Mouse (Mus musculus): Measurements from ENCODE around the gene S100pbp. TPM values are rescaled to one million over a fixed set of nuclear protein-coding genes. Genes with fewer than 3 reads are reported as not detected.

The S100pbp gene
- total RNA-seq, 2 experiments from 2014 or later: 40.5 to 42.1 TPM

DNA sequence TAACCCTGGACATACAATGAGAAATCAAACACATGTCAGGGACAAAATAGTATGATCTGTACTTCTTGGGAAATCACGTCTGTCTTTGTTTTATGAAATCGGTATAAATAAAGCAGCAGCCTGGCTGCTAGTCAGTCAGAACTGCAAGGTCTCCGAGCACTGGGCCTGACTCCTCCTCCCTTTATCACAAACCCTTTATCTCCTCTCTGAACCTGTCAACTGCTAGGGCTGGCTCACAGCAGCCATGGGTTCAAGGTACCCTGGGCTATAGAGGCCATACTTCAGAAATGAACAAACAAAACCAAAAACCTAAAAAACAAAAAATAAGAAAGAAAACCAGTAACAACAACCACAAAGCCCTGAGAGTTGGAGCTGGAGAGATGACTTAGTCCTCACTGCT is 31.0 kb downstream of the S100pbp start:
- intact Hi-C loops (cut with DNase I): no loop called here
- DNase-seq: no peak

DNA sequence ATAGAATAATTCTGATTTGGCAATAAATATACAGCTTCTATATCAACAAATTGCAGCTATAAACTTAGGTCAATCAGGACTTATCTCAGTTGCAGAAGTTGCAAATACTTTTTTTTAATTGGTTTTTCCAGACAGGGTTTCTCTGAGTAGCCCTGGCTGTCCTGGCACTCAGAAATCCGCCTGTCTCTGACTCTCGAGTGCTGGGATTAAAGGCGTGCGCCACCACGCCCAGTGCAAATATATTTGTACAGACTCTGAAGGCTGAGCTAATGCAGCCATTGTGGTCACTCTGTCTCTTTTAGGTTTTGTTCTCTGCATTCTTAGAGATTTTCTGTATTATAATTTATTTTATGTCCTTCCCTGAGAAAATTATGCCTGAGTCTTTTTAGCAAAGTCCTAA is 32.0 kb downstream of the S100pbp start:
- no peak for DNase-seq
- intact Hi-C loops (cut with DNase I): no loop called here

DNA sequence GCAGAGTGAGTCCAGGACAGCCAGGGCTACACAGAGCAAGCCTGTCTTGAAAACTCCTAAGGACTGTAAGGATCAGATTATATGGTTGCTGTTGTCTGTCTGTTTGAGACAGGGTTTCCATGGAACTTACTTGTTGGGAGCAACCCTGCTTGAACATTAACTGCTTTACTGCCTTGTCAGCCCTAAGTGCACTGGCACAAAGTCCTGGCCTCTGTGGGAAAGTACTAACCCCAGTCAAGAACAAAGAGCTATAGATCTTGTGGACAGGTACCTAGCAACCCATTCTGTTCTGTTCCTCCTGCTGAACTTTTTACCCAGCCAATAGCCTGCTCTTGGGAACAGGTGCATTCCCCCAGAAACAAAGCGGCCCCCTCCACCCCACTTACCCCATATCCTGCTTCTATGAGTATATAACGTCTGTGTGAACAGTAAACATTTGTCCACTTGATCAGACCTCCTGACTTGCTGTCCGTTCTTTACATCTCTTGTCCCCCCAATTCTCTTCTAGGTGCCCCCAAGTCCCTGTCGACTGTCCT is 38.2 kb downstream of the S100pbp start:
- DNase-seq: no peak
- intact Hi-C loops (cut with DNase I): no loop called here

DNA sequence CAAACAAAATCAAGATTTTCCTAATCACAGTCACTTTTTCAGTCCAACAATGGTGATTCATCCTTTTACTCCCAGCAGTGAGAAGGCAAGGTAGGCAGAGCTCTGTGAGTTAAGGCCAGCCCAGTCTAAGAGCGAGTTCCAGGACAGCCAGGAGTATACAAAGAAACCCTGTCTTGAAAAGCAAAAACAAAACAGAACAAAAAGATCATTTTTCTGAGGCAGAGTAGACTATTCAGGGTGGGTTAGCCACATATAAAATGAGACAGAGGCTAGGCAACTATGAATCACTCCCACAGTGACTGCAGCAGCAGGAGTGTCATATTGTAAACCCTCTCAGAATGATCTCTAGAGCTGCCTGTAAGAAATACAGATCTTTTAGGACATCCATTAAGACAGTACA is 40.2 kb downstream of the S100pbp start:
- intact Hi-C loops (cut with DNase I): no loop called here
- DNase-seq: no peak

DNA sequence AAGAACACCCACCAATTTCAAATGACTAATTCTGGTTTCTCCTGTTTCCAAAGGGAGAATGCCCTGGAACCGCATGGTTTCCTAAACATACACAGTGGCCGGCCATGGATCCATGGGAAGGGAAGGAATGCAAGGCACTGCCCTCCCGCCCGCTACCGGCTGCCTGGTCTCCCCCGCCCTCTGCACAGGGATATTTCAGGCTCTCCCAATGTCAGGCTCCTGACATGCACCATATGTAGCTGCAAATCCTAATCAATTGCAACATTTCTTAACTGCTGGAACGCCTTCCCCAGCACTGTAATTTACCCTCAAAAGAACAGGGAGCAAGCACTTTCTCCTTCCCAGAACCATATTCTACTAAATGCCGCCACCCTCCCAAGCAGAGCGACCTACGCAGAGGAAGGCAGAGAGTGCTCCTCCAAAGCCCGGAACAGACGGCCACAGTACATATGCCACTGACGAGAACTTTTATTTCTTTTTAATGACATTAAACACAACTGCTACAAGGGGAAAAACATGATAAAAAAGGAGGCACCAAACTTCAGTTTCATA is 41.9 kb downstream of the S100pbp start:
- intact Hi-C loops (cut with DNase I): no loop called here
- no peak for DNase-seq

DNA sequence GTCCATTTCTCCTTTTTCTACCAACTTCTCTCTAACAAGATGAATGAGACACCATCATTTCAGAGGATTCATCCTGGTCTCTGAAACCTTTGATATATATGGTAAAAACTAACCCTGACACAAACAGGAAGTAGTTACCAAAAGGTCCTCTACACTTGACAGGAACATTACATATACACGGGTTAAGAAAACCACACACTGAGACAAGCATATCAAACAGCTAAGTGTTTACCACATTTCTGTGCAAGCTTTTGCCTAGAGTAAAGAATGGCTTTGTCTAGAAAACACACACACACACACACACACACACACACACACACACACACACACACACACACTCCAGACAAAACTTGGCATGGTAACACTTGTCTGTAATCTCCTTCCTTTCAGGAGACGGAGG is 43.1 kb downstream of the S100pbp start:
- intact Hi-C loops (cut with DNase I): no loop called here
- no peak for DNase-seq

DNA sequence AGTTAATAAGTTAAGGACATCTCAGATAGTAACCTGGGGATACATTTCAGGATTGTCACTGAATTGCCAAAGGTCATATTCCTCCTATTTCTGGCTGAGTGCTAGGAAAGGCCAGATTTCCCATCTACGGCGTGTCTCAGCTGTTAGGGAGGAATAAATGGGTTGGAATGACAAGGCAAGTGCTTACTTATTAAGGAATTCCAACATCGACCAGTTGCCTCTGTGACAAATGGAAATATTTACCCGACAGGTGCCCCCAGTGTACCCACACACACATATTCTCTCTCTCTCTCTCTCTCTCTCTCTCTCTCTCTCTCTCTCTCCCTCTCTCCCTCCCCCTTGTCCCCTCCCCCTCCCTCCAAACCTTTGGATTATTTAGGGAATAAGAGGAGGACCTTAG is 43.6 kb downstream of the S100pbp start:
- intact Hi-C loops (cut with DNase I): no loop called here
- no peak for DNase-seq

DNA sequence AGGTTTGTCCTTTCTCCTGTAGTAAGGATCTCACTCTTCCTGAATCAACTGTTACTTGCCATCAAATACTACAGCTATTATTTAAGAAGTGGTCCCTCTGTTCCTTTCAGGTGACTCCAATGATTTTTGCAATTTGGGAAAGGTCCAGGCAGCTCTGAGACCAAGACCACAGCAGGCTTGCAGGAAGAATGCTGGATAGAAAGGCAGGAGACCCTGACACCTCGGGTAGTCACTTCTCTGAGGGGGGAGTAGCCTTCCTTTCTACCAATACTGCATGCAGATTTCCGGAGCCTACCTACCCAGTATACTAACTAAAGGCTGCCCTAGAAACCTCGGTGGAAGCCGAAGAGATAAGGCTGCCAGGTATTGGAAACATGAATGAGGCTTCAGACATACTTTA is 44.1 kb downstream of the S100pbp start:
- intact Hi-C loops (cut with DNase I): no loop called here

DNA sequence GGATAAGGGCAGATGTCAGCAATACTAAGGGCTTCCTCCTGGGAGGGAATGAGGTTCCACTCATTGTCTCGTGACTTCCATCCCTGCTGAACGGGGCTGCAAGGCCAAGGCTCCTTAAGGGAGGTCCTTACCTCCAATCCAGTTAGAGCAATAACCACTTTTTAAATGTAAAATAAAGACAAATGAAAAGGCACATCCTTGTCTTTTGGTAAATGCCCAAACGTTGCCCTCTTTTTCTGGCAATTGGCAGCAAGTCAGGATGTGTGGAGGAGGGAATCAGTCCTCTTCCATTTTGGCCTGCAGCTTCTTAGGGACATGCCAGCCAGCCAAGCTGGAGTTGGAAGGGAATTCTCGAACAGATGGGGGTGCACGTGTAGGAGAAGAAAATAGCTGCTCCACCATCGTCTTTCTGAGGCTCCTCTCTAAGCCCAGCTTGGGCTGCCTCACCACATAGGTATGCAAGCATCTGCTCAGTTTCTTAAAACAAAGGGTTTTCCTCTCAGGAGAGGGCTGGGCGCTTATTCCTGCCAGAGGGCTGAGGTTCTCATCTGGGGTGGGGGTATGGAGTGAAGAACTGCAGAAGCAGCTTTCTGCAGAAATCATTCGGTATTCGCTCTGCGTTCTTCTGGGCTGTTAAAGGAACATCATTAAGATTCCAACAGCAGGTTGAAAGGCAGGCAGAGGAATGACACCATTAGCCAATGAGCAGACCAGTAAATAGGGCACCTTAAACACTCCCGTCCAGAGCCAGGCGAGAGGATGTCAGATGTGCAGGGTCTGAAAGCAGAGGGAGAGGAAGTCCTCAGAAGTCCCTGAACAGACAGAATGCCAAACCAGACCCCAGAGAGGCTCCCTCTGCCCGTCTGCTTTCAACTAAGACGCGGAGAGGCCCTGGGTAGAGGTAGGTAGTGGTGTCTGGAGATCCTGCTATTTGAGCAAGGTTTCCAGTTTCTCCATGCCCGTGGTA is 44.8 kb downstream of the S100pbp start:
- DNase-seq: peak; percentile 84
- intact Hi-C loops (cut with DNase I): no loop called here

More for the DNA sequence above, 44.1 kb downstream of the S100pbp start:
- DNase-seq: no peak

DNA sequence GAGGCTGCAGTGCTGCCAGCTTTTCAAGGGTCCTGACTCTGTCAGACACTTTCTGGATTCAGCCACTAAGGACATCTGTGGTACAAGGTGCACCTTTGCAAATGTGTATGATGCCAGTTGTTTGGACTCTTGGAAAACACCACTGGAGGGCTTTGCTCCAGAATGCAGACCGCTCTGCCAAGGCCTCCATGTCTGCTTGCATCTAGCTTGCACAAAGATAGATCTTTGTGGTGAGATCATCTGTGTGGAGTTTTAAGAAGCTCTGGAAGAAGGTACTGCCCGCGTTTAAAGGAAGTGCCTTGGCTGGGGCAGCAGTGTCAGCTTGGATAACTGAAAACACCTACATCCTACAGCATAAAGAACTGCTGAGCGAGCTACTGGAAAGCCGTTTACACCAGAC is 46.0 kb downstream of the S100pbp start:
- no peak for DNase-seq
- intact Hi-C loops (cut with DNase I): no loop called here

DNA sequence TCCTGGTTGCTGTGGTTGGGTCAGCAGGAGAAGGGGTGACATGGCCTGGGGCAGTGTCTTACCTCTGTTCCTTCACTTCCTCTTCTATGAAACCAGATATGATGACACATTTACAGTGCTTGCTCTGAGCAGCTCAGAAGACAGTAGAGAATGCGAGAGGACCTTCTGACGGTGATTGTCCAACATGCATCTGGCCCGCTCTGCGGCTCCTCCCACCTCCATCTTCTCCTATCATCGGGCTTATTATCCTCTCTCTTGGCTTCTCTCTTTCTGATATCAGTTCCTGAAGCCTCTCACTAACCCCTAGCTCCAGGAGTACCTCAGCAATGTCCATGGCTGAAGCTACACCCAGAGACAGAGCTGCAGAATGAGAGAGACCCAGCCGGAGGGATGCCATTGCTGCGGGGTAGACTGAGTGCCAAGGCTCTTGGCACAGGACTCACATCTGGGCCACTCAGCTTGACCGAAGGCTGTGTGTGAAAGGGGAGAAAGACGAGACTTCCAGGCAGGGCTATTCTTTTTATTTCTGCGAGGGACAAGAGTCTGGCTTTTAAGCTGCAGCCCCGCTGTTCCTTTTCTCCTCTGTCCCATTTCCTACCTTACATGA is 47.0 kb downstream of the S100pbp start:
- peak; percentile 39 for DNase-seq
- intact Hi-C loops (cut with DNase I): no loop called here

DNA sequence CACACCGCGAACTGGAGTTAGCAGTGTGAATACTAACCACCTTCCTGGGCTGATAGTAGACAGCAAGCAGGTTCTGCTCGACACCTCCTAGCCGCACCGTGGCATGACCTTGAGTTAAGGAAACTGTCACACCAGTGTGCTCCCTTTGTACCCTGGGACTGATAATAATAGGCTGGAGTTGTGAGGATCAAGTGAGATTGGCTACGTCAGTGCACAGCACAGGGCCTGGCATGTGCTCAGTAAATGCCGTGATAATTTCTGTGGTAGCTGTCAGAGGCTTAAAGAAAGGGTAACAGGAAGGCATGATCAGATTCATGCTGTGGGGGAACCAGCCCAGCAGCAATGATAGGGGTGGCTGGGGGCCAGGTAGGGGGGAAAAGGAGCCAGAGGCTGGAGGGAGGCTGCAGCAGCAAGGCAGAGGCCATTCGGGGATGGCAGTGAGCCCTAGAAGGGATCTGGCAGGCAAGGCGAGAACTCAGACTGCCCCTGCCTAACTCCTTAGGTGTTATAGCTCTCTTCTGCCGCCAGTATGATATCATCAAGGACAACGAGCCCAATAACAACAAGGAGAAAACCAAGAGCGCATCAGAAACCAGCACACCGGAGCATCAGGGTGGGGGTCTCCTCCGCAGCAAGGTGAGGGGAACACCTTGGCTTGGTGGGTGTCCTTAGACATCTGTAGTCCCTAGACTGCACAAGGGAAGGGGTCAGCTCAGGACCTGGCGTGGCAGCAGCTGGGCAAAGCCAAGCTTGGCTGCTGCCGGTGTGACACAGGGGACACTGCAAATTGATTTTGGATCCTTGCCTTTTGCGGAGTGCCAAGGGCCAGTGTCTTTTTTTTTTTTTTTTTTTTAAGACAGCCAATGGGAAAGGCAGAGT is 47.7 kb downstream of the S100pbp start:
- intact Hi-C loops (cut with DNase I): no loop called here
- DNase-seq: peak; percentile 72

DNA sequence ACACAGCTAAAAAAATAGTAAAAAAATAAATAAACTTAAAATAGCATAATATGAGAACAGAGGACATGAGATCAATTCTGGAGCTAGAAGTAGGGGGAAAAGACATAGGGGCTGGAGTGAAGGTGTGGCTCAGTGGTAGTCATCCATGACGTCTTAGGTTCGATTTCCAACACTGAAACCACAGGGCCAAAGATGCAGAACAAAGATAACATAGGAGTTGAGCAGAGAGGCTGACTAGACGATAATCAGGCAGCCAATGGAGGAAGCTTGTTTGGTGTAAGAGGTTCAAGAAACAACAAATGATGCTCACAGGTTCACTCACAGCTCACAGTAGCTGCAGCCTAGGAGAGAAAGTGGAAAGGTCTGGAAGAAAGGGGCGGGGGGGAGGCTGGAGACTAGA is 48.7 kb downstream of the S100pbp start:
- DNase-seq: no peak
- intact Hi-C loops (cut with DNase I): no loop called here

DNA sequence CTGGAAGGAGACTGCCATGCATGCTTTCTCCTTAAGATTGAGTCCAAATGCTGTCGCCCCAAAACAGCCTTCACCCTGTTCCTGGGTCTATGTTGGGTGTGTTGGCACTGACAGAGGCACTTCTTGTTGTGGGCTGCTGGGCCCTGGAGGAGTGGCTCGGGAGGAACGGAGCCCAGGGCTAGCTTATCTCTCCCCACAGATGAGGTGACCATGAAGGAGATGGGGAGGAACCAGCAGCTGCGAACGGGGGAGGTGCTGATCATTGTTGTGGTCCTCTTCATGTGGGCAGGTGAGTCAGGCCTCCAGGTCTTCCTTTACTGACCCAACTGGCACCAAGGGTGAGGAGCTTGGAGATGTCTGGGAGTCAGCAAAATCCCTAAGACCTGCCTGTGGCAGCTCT is 49.9 kb downstream of the S100pbp start:
- intact Hi-C loops (cut with DNase I): no loop called here
- DNase-seq: no peak

DNA sequence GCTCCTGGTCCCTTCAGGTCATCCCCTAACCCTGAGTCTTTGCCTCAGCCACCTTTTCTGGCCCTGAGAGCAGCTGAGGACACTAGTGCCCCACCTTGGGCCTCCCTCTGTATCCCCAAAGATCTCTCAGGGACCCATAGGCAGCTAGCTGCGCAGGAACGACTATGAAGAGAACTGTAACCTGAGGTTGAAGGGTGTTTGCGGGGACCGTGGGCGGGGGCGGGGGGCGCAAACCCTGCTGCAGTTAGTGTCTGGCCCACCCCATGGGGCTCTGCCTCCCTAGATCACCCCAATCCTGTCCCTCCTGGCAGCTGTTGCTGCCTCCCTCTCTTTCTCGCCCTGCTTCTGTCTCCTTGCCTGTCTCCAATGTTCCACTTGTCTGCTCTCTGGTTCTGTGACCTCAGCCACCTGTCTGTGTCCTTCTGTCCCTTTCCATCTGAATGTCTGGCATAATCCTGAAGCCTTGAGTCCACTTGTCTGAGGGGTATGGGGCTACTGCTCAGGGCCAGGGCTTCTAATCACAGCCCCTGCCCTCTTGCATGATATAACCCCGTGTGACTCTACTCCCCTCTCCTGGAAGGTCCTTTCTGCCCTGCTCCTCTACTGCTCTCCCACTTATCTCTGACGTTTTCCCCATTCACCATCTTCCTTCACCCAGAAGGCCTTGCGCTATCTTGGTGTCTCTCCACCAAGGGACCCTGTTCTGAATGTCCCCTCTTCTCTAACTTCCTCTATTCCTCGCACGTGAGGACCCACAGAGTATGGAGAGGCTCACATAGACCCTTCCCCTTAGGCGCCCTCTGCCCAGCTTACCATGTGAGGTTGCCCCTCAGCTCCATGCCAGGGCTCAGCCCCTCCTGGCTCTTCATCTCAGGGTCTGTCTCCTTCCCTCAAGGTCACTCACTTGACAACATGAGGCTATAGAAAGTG is 51.9 kb downstream of the S100pbp start:
- intact Hi-C loops (cut with DNase I): no loop called here
- no peak for DNase-seq

DNA sequence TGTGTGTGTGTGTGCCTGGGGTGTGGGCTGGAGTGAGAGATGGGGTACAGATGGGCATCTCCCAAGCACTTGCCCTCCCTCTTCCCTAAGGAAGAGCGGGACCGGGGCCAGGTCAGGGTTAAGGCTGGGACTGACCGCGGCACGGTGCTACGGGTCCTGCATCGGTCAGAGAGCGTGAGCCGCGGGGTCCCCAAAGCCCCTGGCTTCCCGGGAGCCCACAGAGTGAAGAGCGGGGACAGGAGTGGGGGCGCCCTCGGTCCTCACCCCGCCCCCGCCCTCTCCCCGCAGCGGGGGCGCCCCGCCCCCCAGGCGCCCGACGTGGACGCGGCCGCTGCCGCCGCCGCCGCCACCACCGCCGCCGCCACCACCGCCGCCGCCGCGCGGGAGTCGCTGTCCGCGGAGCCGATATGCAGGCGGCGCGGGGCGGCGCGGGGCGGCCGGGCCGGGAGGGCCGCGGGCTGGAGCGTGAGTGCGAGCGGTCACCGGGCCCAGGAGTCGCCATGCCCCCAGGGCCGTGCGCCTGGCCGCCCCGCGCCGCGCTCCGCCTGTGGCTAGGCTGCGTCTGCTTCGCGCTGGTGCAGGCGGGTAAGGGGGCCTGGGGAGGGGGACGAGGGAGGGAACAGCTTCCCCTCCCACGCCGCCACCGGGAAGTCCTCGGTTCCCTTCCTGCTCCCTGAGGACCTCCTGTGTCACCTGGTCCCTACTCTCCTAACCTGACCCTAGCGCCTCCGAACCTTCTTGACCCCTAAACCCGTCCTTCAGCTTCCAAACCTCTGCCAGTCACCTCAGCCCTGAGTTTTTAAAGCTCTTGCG is 52.7 kb downstream of the S100pbp start, which contains the start of gene Fndc5:
Gene Fndc5, plus strand, starts transcription at position 421 of the 813 bp plus-strand sequence.
- intact Hi-C loops (cut with DNase I): no loop called here
- DNase-seq: no peak

DNA sequence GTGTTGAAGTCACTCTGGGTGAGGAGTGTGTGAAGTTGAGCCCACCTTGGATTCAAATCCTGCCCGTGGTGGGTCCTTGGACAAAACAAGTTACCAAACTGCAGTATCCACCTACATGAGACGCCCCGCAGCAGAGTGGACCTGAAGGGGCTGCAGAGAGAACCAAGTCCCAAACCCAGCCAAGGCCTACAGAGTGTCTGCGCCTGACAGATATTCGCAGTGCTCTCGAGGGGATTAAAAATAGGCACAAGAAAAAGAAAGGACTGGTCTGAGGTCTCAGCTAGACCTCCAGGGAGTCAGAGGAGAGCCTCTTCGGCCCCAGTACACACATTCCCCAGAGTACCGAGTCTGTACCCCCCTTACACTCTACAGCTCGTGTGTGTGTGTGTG is 53.3 kb downstream of the S100pbp start:
- intact Hi-C loops (cut with DNase I): no loop called here
- DNase-seq: no peak

DNA sequence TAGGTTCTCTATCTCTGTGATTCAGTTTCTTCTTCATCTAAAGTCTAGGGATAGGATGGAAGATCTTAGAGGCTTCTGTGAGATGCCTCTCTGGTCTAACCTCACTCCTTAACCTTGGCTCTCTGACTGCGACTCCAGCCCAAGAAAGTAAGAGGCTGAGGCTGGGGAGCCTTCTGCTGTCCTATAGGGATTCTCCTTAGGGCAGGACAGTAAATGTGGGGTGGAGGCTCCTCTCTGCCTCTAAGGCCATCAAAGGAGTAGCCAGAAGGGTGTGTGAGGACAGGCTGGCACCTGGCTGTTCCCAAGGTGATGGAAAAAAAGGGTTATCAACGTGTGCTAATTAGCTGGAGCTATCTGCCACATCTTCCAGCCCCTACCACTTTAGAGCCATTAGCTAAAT is 53.9 kb downstream of the S100pbp start:
- intact Hi-C loops (cut with DNase I): no loop called here
- DNase-seq: no peak
